ENCODE assay signal across 8 mouse cellular contexts in the genomic region with DNA sequence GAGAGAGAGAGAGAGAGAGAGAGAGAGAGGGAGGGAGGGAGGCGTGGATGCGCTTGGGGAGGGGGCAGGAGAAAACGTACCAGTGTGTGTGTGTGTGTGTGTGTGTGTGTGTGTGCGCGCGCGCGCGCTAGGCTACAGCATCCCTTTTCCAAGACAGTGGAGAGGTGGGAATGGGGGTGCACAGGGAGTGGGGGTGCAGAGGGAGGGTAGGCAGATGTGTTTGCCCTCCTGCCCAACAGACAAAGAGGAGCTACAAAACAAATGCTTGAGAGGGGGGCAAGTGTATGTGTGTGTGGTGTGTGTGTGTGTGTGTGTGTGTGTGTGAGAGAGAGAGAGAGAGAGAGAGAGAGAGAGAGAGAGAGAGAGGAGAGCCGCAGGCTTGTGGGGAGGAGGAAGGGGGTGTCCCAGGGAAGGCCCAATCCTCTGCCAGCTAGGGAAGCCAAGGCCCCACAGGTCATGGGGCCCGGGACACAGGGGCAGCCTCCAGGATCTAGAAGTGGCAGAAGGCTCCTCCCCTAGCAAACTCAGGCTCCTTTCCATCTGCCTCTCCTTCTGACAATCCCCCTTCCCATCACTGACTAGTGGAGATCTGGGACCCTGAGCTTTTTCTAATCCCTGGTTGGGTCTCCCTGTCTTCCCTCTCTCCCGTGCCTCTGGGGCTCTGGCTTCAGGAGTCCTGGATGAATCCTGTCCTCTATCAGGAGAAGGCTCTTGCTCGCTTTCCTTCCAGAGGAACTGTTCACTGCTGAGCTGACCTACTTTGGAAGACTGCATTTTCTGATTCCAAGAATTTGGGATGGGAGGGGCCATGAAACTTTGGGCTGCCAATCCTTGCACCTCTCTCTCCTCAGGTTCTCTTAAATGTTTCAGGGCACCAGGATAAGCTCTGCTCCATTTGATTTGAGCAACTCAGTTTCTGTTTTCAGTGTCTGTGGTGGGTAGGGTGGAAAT. TPM values are rescaled to one million over a fixed set of nuclear protein-coding genes. Genes with fewer than 3 reads are reported as not detected.
A peak's percentile ranks its signal among the peaks of the same experiment; 100 is the strongest.
DNase-seq lines count a peak whose midpoint lies in the region; ATAC-seq and TF ChIP-seq lines count a peak whose summit lies in the region.

No protein-coding gene starts in this region.

- peak; percentile 39 for DNase-seq in CH12.LX (ENCODE audit: extremely low read depth)
- peak; percentile 80 for DNase-seq in forebrain, embryonic 14.5 days (ENCODE audit: low spot score)
- peak; percentile 45 to 72 for DNase-seq in left cerebral cortex, postnatal 10 days (ENCODE audit: extremely low spot score in 1 of 2, low spot score in 2 of 2)

- TF ChIP-seq EP300 in CH12.LX (IDR thresholded peaks at IDR 0.05; ENCODE audit: low read length): no peak; the same call in 1 of the 2 replicates

- intact Hi-C loops in left cerebral cortex, postnatal 10 days (cut with DNase I): no loop called here

- dilution Hi-C loops in CH12.LX (cut with MboI; ENCODE audit: extremely low pct_ligation_motif_present, extremely low pct_unique_long_range_greater_than_20kb, low sequenced_read_pairs): no loop called here

- no peaks in the 10 kb centered on the region for H3K36me3 ChIP-seq in CH12.LX (replicated peaks in 1 of 2; ENCODE audit: control insufficient read depth in 1 of 2, insufficient read depth in 1 of 2, low read length in 1 of 2)
- H3K36me3 ChIP-seq in forebrain, embryonic 14.5 days (ENCODE audit: control insufficient read depth, insufficient read depth, low read length): peaks cover 5% of the 10 kb centered on the region
- peaks cover 4% of the 10 kb centered on the region; the same call in 1 of the 2 replicates for H3K36me3 ChIP-seq in hindbrain, embryonic 12.5 days
- no peaks in the 10 kb centered on the region for H3K36me3 ChIP-seq in stomach, embryonic 14.5 days (ENCODE audit: control insufficient read depth, insufficient read depth, low read length)

- no peak overlapping the region for H3K4me3 ChIP-seq in CH12.LX (replicated peaks in 1 of 3; ENCODE audit: low read depth in 2 of 3, low read length in 2 of 3, poor library complexity in 1 of 3)
- peak overlapping the region; percentile 58 for H3K4me3 ChIP-seq in brown adipose tissue, adult 24 weeks (ENCODE audit: insufficient read depth, low read depth, low read length)
- H3K4me3 ChIP-seq in forebrain, embryonic 14.5 days (ENCODE audit: low read depth, low read length): peak overlapping the region; percentile 52
- peak overlapping the region; percentile 51 for H3K4me3 ChIP-seq in hindbrain, embryonic 12.5 days
- H3K4me3 ChIP-seq in stomach, embryonic 14.5 days (ENCODE audit: low read depth, low read length): peak overlapping the region; percentile 45; the same call in 1 of the 2 replicates

- peaks cover 19 to 30% of the 10 kb centered on the region in 2 experiments for H3K4me1 ChIP-seq in CH12.LX (ENCODE audit: control insufficient read depth in 1 of 2, insufficient read depth in 2 of 2)
- H3K4me1 ChIP-seq in brown adipose tissue, adult 24 weeks (ENCODE audit: control insufficient read depth, insufficient read depth, insufficient read length, low read length): no peaks in the 10 kb centered on the region
- peaks cover 5% of the 10 kb centered on the region for H3K4me1 ChIP-seq in forebrain, embryonic 14.5 days (ENCODE audit: control insufficient read depth, insufficient read depth, low read length)
- H3K4me1 ChIP-seq in hindbrain, embryonic 12.5 days: peaks cover 27% of the 10 kb centered on the region
- H3K4me1 ChIP-seq in stomach, embryonic 14.5 days (ENCODE audit: control insufficient read depth, insufficient read depth, low read length): peaks cover 8% of the 10 kb centered on the region; the same call in 1 of the 2 replicates

- no peak for TF ChIP-seq CTCF in CH12.LX (conservative IDR thresholded peaks at IDR 0.05 in 1 of 2, IDR thresholded peaks at IDR 0.05 in 1 of 2; ENCODE audit: low read depth in 2 of 2, low read length in 2 of 2)

- no peak overlapping the region for H3K27ac ChIP-seq in CH12.LX (ENCODE audit: insufficient read depth, low read depth)
- H3K27ac ChIP-seq in brown adipose tissue, adult 24 weeks (replicated peaks; ENCODE audit: low read depth, low read length): peak overlapping the region; percentile 47
- peak overlapping the region; percentile 71 for H3K27ac ChIP-seq in forebrain, embryonic 14.5 days (ENCODE audit: low read depth, low read length)
- peak overlapping the region; percentile 89 for H3K27ac ChIP-seq in hindbrain, embryonic 12.5 days
- H3K27ac ChIP-seq in stomach, embryonic 14.5 days (ENCODE audit: low read length): peak overlapping the region; percentile 50; the same call in 1 of the 2 replicates

- peak overlapping the region; percentile 32; the same call in 1 of the 2 replicates for H3K4me2 ChIP-seq in CH12.LX (ENCODE audit: insufficient read depth, low read depth, poor library complexity, severe bottlenecking)
- peak overlapping the region; percentile 68 for H3K4me2 ChIP-seq in forebrain, embryonic 14.5 days (ENCODE audit: low read length)
- peak overlapping the region; percentile 76 for H3K4me2 ChIP-seq in hindbrain, embryonic 12.5 days (replicated peaks)
- H3K4me2 ChIP-seq in stomach, embryonic 14.5 days (replicated peaks; ENCODE audit: low read depth, low read length): peak overlapping the region; percentile 69

- peak; percentile 85 for ATAC-seq in forebrain, embryonic 14.5 days
- peak; percentile 82 for ATAC-seq in hindbrain, embryonic 12.5 days (ENCODE audit: low FRiP score)
- ATAC-seq in megakaryocyte progenitor cell, adult 5-6 weeks (replicated peaks; ENCODE audit: poor library complexity): peak; percentile 29; the same call in 1 of the 2 replicates
- ATAC-seq in stomach, embryonic 14.5 days (ENCODE audit: insufficient number of reproducible peaks, insufficient read depth, low FRiP score, low read depth): peak; percentile 77
- no peak for ATAC-seq in monocyte, adult 5-6 weeks (replicated peaks; ENCODE audit: insufficient number of reproducible peaks, low FRiP score, low TSS enrichment, poor library complexity, severe bottlenecking)

- no peaks in the 10 kb centered on the region for H3K27me3 ChIP-seq in CH12.LX (replicated peaks)
- H3K27me3 ChIP-seq in forebrain, embryonic 14.5 days (replicated peaks; ENCODE audit: control insufficient read depth, insufficient read depth, low read length): no peaks in the 10 kb centered on the region
- H3K27me3 ChIP-seq in hindbrain, embryonic 12.5 days: no peaks in the 10 kb centered on the region
- no peaks in the 10 kb centered on the region for H3K27me3 ChIP-seq in stomach, embryonic 14.5 days (ENCODE audit: control insufficient read depth, insufficient read depth, low read length)

- H3K9me3 ChIP-seq in CH12.LX (replicated peaks; ENCODE audit: low read length): no peaks in the 10 kb centered on the region
- no peaks in the 10 kb centered on the region for H3K9me3 ChIP-seq in forebrain, embryonic 14.5 days (replicated peaks; ENCODE audit: control insufficient read depth, low read length)
- H3K9me3 ChIP-seq in hindbrain, embryonic 12.5 days (replicated peaks): no peaks in the 10 kb centered on the region
- H3K9me3 ChIP-seq in stomach, embryonic 14.5 days (ENCODE audit: control insufficient read depth, low read depth, low read length): no peaks in the 10 kb centered on the region

- 6% methylated on average over 10 of the region's 13 CpGs for WGBS in forebrain, embryonic 14.5 days
- WGBS in hindbrain, embryonic 12.5 days: 9% methylated on average over 7 of the region's 13 CpGs
- WGBS in stomach, embryonic 14.5 days: 4% methylated on average over 12 of the region's 13 CpGs

- H3K9ac ChIP-seq in CH12.LX (ENCODE audit: insufficient read depth, low read depth): 0 out of 2 replicates have a peak overlapping the region, but pooled peaks have one; percentile 27
- peak overlapping the region; percentile 61 for H3K9ac ChIP-seq in forebrain, embryonic 14.5 days (ENCODE audit: low read length)
- H3K9ac ChIP-seq in hindbrain, embryonic 12.5 days: peak overlapping the region; percentile 67
- no peak overlapping the region for H3K9ac ChIP-seq in stomach, embryonic 14.5 days (replicated peaks; ENCODE audit: low read depth, low read length)

- TF ChIP-seq POLR2A in CH12.LX (IDR thresholded peaks at IDR 0.05; ENCODE audit: low read depth, low read length): no peak

- in situ Hi-C loops in CH12.LX (cut with MboI; ENCODE audit: low pct_ligation_motif_present, low pct_unique_long_range_greater_than_20kb, low sequenced_read_pairs): no loop called here

- no peak for TF ChIP-seq RAD21 in CH12.LX (IDR thresholded peaks at IDR 0.05; ENCODE audit: low read depth, low read length)

- no peaks in the 10 kb centered on the region for H3K79me2 ChIP-seq in CH12.LX (replicated peaks; ENCODE audit: control insufficient read depth, extremely low read depth, insufficient read depth, poor library complexity, severe bottlenecking)

RNA-seq across cellular contexts. Expression of gene Ikzf4, which starts 0.6 kb away (rescaled TPM):
- total RNA-seq in CH12.LX (2012; rRNA removed) (0.08 and 0.13 TPM in 2 replicates), CH12.LX (2014; rRNA removed) (0.09 TPM in 1 of 2 replicates, not detected in the other)
- polyA plus RNA-seq in CH12.LX (2012; ENCODE audit: insufficient read length, low read depth): 0.57 and 1.5 TPM in 2 replicates
- polyA plus RNA-seq in brown adipose tissue, adult 24 weeks (2012; ENCODE audit: insufficient read depth, insufficient read length, missing spikeins): 0.32 and 0.58 TPM in 2 replicates
- polyA plus RNA-seq in forebrain, embryonic 14.5 days (2014; fragmentation: Nextera tagmentation; extraction: Ambion mirVana): 6.5 and 9.2 TPM in 2 replicates
- polyA plus RNA-seq in hindbrain, embryonic 12.5 days (2016; fragmentation: Nextera tagmentation; extraction: Ambion mirVana): 8.7 and 9.8 TPM in 2 replicates
- total RNA-seq in left cerebral cortex, postnatal 10 days (2021): 10 to 100 TPM; 18.5 to 19.8 TPM
- total RNA-seq in megakaryocyte progenitor cell, adult 5-6 weeks (2015): 0.20 TPM in 1 of 2 replicates, not detected in the other
- total RNA-seq in megakaryocyte progenitor cell, adult 5-6 weeks (2017): 0.04 TPM in 1 of 2 replicates, not detected in the other
- 3.5 and 4.9 TPM in 2 replicates for polyA plus RNA-seq in stomach, embryonic 14.5 days (2014; fragmentation: Nextera tagmentation; extraction: Ambion mirVana)
- not detected in 3 replicates for total RNA-seq in monocyte, adult 5-6 weeks (2017)

RNA-seq across cellular contexts. Expression of gene Rps26, which starts 19.9 kb away (rescaled TPM):
- total RNA-seq in CH12.LX (2012; rRNA removed) (2,580 and 2,987 TPM in 2 replicates), CH12.LX (2014; rRNA removed) (1,667 and 1,906 TPM in 2 replicates)
- polyA plus RNA-seq in CH12.LX (2012; ENCODE audit: insufficient read length, low read depth): 2,220 and 2,250 TPM in 2 replicates
- polyA plus RNA-seq in brown adipose tissue, adult 24 weeks (2012; ENCODE audit: insufficient read depth, insufficient read length, missing spikeins): 292 and 473 TPM in 2 replicates
- polyA plus RNA-seq in forebrain, embryonic 14.5 days (2014; fragmentation: Nextera tagmentation; extraction: Ambion mirVana): 522 and 721 TPM in 2 replicates
- 418 and 515 TPM in 2 replicates for polyA plus RNA-seq in hindbrain, embryonic 12.5 days (2016; fragmentation: Nextera tagmentation; extraction: Ambion mirVana)
- total RNA-seq in left cerebral cortex, postnatal 10 days (2021): 100 to 1,000 TPM; 382 to 405 TPM
- 2,069 and 2,075 TPM in 2 replicates for total RNA-seq in megakaryocyte progenitor cell, adult 5-6 weeks (2015)
- total RNA-seq in megakaryocyte progenitor cell, adult 5-6 weeks (2017): 838 and 883 TPM in 2 replicates
- polyA plus RNA-seq in stomach, embryonic 14.5 days (2014; fragmentation: Nextera tagmentation; extraction: Ambion mirVana): 1,148 and 1,216 TPM in 2 replicates
- 224 to 301 TPM (median 295 TPM) in 3 replicates for total RNA-seq in monocyte, adult 5-6 weeks (2017)

RNA-seq across cellular contexts. Expression of gene Suox, which starts 27.5 kb away (rescaled TPM):
- total RNA-seq in CH12.LX (2012; rRNA removed): 8.3 and 10.5 TPM in 2 replicates
- total RNA-seq in CH12.LX (2014; rRNA removed): 10.9 and 11.4 TPM in 2 replicates
- polyA plus RNA-seq in CH12.LX (2012; ENCODE audit: insufficient read length, low read depth): 9.0 TPM in 2 replicates
- 24.4 and 34.2 TPM in 2 replicates for polyA plus RNA-seq in brown adipose tissue, adult 24 weeks (2012; ENCODE audit: insufficient read depth, insufficient read length, missing spikeins)
- 9.1 and 9.8 TPM in 2 replicates for polyA plus RNA-seq in forebrain, embryonic 14.5 days (2014; fragmentation: Nextera tagmentation; extraction: Ambion mirVana)
- polyA plus RNA-seq in hindbrain, embryonic 12.5 days (2016; fragmentation: Nextera tagmentation; extraction: Ambion mirVana): 15.1 and 16.4 TPM in 2 replicates
- total RNA-seq in left cerebral cortex, postnatal 10 days (2021): 10 to 100 TPM; 11.1 to 11.8 TPM
- total RNA-seq in megakaryocyte progenitor cell, adult 5-6 weeks (2015): 2.0 and 2.2 TPM in 2 replicates
- total RNA-seq in megakaryocyte progenitor cell, adult 5-6 weeks (2017): 4.8 and 5.6 TPM in 2 replicates
- polyA plus RNA-seq in stomach, embryonic 14.5 days (2014; fragmentation: Nextera tagmentation; extraction: Ambion mirVana): 14.6 and 16.3 TPM in 2 replicates
- total RNA-seq in monocyte, adult 5-6 weeks (2017): 4.6 to 10.7 TPM (median 6.1 TPM) in 3 replicates

RNA-seq across cellular contexts. Expression of gene Rab5b, which starts 49.6 kb away (rescaled TPM):
- total RNA-seq in CH12.LX (2012; rRNA removed): 22.0 and 27.4 TPM in 2 replicates
- total RNA-seq in CH12.LX (2014; rRNA removed): 28.9 and 34.4 TPM in 2 replicates
- polyA plus RNA-seq in CH12.LX (2012; ENCODE audit: insufficient read length, low read depth): 20.4 and 20.6 TPM in 2 replicates
- 87.6 and 108 TPM in 2 replicates for polyA plus RNA-seq in brown adipose tissue, adult 24 weeks (2012; ENCODE audit: insufficient read depth, insufficient read length, missing spikeins)
- polyA plus RNA-seq in forebrain, embryonic 14.5 days (2014; fragmentation: Nextera tagmentation; extraction: Ambion mirVana): 89.4 and 98.8 TPM in 2 replicates
- 96.2 and 103 TPM in 2 replicates for polyA plus RNA-seq in hindbrain, embryonic 12.5 days (2016; fragmentation: Nextera tagmentation; extraction: Ambion mirVana)
- total RNA-seq in left cerebral cortex, postnatal 10 days (2021): 100 to 1,000 TPM; 120 to 121 TPM
- total RNA-seq in megakaryocyte progenitor cell, adult 5-6 weeks (2015): 33.1 and 40.2 TPM in 2 replicates
- 47.9 and 50.6 TPM in 2 replicates for total RNA-seq in megakaryocyte progenitor cell, adult 5-6 weeks (2017)
- polyA plus RNA-seq in stomach, embryonic 14.5 days (2014; fragmentation: Nextera tagmentation; extraction: Ambion mirVana): 65.9 and 70.7 TPM in 2 replicates
- 64.1 to 81.0 TPM (median 72.7 TPM) in 3 replicates for total RNA-seq in monocyte, adult 5-6 weeks (2017)

RNA-seq across cellular contexts. Expression of gene Erbb3, which starts 57.0 kb away (rescaled TPM):
- total RNA-seq in CH12.LX (2012; rRNA removed) (12.6 and 13.2 TPM in 2 replicates), CH12.LX (2014; rRNA removed) (11.3 and 13.0 TPM in 2 replicates)
- 7.4 and 7.7 TPM in 2 replicates for polyA plus RNA-seq in CH12.LX (2012; ENCODE audit: insufficient read length, low read depth)
- 1.3 and 2.0 TPM in 2 replicates for polyA plus RNA-seq in brown adipose tissue, adult 24 weeks (2012; ENCODE audit: insufficient read depth, insufficient read length, missing spikeins)
- 0.17 and 0.40 TPM in 2 replicates for polyA plus RNA-seq in forebrain, embryonic 14.5 days (2014; fragmentation: Nextera tagmentation; extraction: Ambion mirVana)
- polyA plus RNA-seq in hindbrain, embryonic 12.5 days (2016; fragmentation: Nextera tagmentation; extraction: Ambion mirVana): 9.8 and 11.7 TPM in 2 replicates
- 1 to 10 TPM; 1.1 to 2.2 TPM for total RNA-seq in left cerebral cortex, postnatal 10 days (2021)
- 2.1 and 2.9 TPM in 2 replicates for total RNA-seq in megakaryocyte progenitor cell, adult 5-6 weeks (2015)
- 1.7 and 2.1 TPM in 2 replicates for total RNA-seq in megakaryocyte progenitor cell, adult 5-6 weeks (2017)
- 27.1 TPM in 2 replicates for polyA plus RNA-seq in stomach, embryonic 14.5 days (2014; fragmentation: Nextera tagmentation; extraction: Ambion mirVana)
- 1.4 to 3.3 TPM (median 2.8 TPM) in 3 replicates for total RNA-seq in monocyte, adult 5-6 weeks (2017)

Comparison
In these comparisons a context has a peak if more than half of its experiments do, and no peak if none do; other contexts are left out.
1. H3K4me3 ChIP-seq: peak in brown adipose tissue, adult 24 weeks (single experiment), forebrain, embryonic 14.5 days (single experiment), hindbrain, embryonic 12.5 days (single experiment) and stomach, embryonic 14.5 days (single experiment); none in CH12.LX (0 of 3).
2. Peak in every context shown above with its lines, with median percentiles within 50 percentile points of each other: DNase-seq and H3K4me2 ChIP-seq.